Mouse (Mus musculus) olfactory bulb, adult 2 months (tissue): ENCODE results near the gene Ncaph. TPM values are rescaled to one million over a fixed set of nuclear protein-coding genes. Genes with fewer than 3 reads are reported as not detected.
"Not testable (repeated sequence)": the region's sequence is repeated elsewhere in the genome, so short reads cannot be mapped to it uniquely, and the experiment has no call there.

Source experiments
- H3K27ac ChIP-seq: fragments of 200-500 bp; 2 replicates; pipeline ENCODE4 v1.5.1; 2012; ENCODE audit warnings: low read depth, low read length; ENCODE audit not compliant: insufficient read depth
- H3K4me1 ChIP-seq: fragments of 200-500 bp; 2 replicates; pipeline ENCODE4 v1.6.1; 2012; ENCODE audit warnings: low read length; ENCODE audit not compliant: control insufficient read depth, insufficient read depth
- H3K4me3 ChIP-seq: fragments of 200-500 bp; 2 replicates; pipeline ENCODE4 v1.5.1; 2012; ENCODE audit warnings: mild to moderate bottlenecking, low read depth, low read length, moderate library complexity; ENCODE audit not compliant: insufficient read depth
- CTCF ChIP-seq: fragments of 200-500 bp; IDR thresholded peaks from 2 replicates; pipeline ENCODE4 v1.5.1; 2012; ENCODE audit warnings: low read depth, mild to moderate bottlenecking, low read length, moderate library complexity; ENCODE audit not compliant: insufficient read depth
- POLR2A ChIP-seq: fragments of 200-500 bp; IDR thresholded peaks from 2 replicates; pipeline ENCODE4 v1.6.1; 2012; ENCODE audit warnings: mild to moderate bottlenecking, low read depth, low read length, moderate library complexity; ENCODE audit not compliant: insufficient read depth
- WGBS: fragments of 180-500 bp; shearing (Covaris S2); methylation state at CpG from one replicate; pipeline ENCODE4 v1.1.7; 2018; 5-methylcytosine and 5-hydroxymethylcytosine counted together
- polyA plus RNA-seq: library from polyadenylated mRNA; stranded (reverse); fragments of >200 nt; gene quantifications from 2 replicates; pipeline ENCODE4 v1.2.4, GENCODE M21; 2012; ENCODE audit warnings: low replicate concordance; ENCODE audit not compliant: missing spikeins, insufficient read depth, insufficient read length

Gene Ncaph
- polyA plus RNA-seq = not detected in 2 replicates

GRCm38 (mm10) chr2:127133621-127134461 is at the start of gene Ncaph:
TSS of gene Ncaph (minus strand) at chr2:127133954.
- Histone ChIP-seq H3K4me3 (peak within 1 kb of the TSS; percentile 52), H3K4me1 (peaks cover 4% of the 10 kb centered on the region), H3K27ac (no peak within 1 kb of the TSS; the same call in 1 of the 2 replicates)
- under 1% methylated on average over 57 of the region's 57 CpGs for WGBS
- peak; percentile 62; the same call in 1 of the 2 replicates for TF ChIP-seq POLR2A
- TF ChIP-seq CTCF = no peak

- 2% methylated on average over 17 of the region's 17 CpGs for WGBS
- Histone ChIP-seq H3K4me1 (no peaks in the 10 kb centered on the region), H3K27ac (peak overlapping the region; percentile 92), H3K4me3 (peak overlapping the region; percentile 92)
- TF ChIP-seq POLR2A (peak; percentile 41; the same call in 1 of the 2 replicates), CTCF (peak; percentile 24; the same call in 1 of the 2 replicates)
These were observed 49.0 kb upstream of the Ncaph start for GRCm38 (mm10) chr2:127182598-127183381.

- not testable (repeated sequence) for H3K4me3 ChIP-seq, H3K4me1 ChIP-seq, H3K27ac ChIP-seq
- 5% methylated on average over 1 of the region's 1 CpGs for WGBS
These were observed 32.5 kb upstream of the Ncaph start for GRCm38 (mm10) chr2:127166261-127166660.

- 60% methylated on average over 4 of the region's 4 CpGs for WGBS
- Histone ChIP-seq H3K4me3 (no peak overlapping the region), H3K4me1 (no peaks in the 10 kb centered on the region), H3K27ac (no peak overlapping the region)
- TF ChIP-seq CTCF = no peak
These were observed 31.9 kb upstream of the Ncaph start for GRCm38 (mm10) chr2:127165675-127166074.

GRCm38 (mm10) chr2:127145699-127146098 is 11.9 kb upstream of the Ncaph start:
- Histone ChIP-seq H3K4me1 (peaks cover 9% of the 10 kb centered on the region), H3K4me3 (no peak overlapping the region), H3K27ac (no peak overlapping the region)
- WGBS = 87% methylated on average over 3 of the region's 3 CpGs
- TF ChIP-seq POLR2A (no peak), CTCF (no peak)

- TF ChIP-seq POLR2A (0 out of 2 replicates have a peak, but pooled peaks have one; percentile 26), CTCF (no peak)
- 2% methylated on average over 31 of the region's 31 CpGs for WGBS
- Histone ChIP-seq H3K27ac (no peak within 1 kb of the TSS), H3K4me1 (peaks cover 9% of the 10 kb centered on the region), H3K4me3 (peak within 1 kb of the TSS; percentile 72)
These were observed 9.7 kb upstream of the Ncaph start, which contains the start of gene Itpripl1 for GRCm38 (mm10) chr2:127143158-127144063. TSS of gene Itpripl1 (minus strand) at chr2:127143442.

GRCm38 (mm10) chr2:127142577-127143157 is 8.9 kb upstream of the Ncaph start:
- Histone ChIP-seq H3K27ac (no peak overlapping the region), H3K4me3 (peak overlapping the region; percentile 72), H3K4me1 (peaks cover 9% of the 10 kb centered on the region)
- WGBS = 24% methylated on average over 6 of the region's 6 CpGs
- TF ChIP-seq POLR2A = no peak
- no peak for TF ChIP-seq CTCF

- Histone ChIP-seq H3K27ac (no peak overlapping the region), H3K4me1 (peaks cover 9% of the 10 kb centered on the region), H3K4me3 (no peak overlapping the region)
- no peak for TF ChIP-seq POLR2A
- no peak for TF ChIP-seq CTCF
- 87% methylated on average over 10 of the region's 10 CpGs for WGBS
These were observed 8.3 kb upstream of the Ncaph start for GRCm38 (mm10) chr2:127142031-127142430.
